Mouse (Mus musculus): ENCODE data around the gene Oaz2.

DNA sequence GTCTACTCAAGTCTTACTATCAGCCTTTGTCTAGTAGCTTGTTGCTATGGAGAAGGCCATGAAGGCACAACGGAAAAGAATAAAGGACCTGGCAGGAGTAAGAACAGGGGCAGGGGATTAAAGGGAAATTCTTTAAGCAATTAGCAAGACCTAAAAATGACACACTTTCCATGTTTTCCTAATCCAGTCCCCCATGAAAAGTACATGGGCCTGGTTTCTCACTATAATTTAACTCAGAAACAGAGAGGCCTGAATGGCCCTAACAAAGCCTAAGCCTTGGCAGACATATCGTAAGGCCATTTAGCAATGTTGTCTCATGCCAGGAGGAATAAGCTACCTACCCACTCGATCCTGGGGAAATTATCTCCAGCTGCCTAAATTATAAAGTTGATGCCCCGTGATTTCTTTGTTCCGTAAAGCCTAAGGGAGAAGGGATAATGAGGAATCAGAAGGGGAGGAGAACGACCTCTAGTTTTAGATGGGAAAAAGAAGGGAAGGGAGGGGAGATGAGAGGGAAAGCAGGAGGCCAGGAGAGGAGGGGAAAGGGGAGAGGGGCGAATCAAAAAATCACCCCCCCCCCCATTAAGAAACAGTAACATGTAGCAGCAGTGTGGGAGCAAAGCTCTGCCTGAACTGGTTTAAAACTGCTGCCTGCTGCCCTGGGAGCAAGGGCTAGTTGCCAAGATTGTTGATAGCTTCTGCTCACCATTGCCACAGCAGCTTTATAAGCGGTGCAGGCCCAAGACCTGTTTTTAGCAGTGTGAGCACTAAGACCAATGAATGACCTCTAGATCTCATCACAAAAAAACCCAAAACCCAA lies 56.9 kb downstream of the Oaz2 start:
- TF ChIP-seq MAFK (IDR thresholded peaks at IDR 0.05; ENCODE audit: insufficient replicate concordance, low read length) (no peak), MYC (IDR thresholded peaks at IDR 0.05; ENCODE audit: low read depth, low read length) (no peak), ZNF384 (IDR thresholded peaks at IDR 0.05; ENCODE audit: low read depth, low read length) (no peak)
